Mouse (Mus musculus): ENCODE results near the gene Mgat5b.

- no peak for TF ChIP-seq NRF1 (IDR thresholded peaks at IDR 0.05; ENCODE audit: insufficient read depth, low read depth, low read length, poor library complexity, severe bottlenecking)
- no peak for TF ChIP-seq POLR2A (IDR thresholded peaks at IDR 0.05; ENCODE audit: control insufficient read depth in 1 of 2, insufficient read depth in 1 of 2, low read depth in 1 of 2, low read length in 2 of 2, poor library complexity in 1 of 2)
- no peak for TF ChIP-seq HCFC1 (IDR thresholded peaks at IDR 0.05; ENCODE audit: low read depth, low read length)
- TF ChIP-seq EP300 (IDR thresholded peaks at IDR 0.05; ENCODE audit: low read depth in 1 of 2, low read length in 2 of 2) = no peak
- TF ChIP-seq E2F4 (IDR thresholded peaks at IDR 0.05; ENCODE audit: borderline replicate concordance, low read depth, low read length) = no peak
- TF ChIP-seq TAL1 (IDR thresholded peaks at IDR 0.05; ENCODE audit: low read length) = no peak
- no peak for TF ChIP-seq MXI1 (IDR thresholded peaks at IDR 0.05; ENCODE audit: low read depth, low read length)
- no peak for TF ChIP-seq CHD2 (IDR thresholded peaks at IDR 0.05; ENCODE audit: low read length)
- no peak for TF ChIP-seq TBP (IDR thresholded peaks at IDR 0.05; ENCODE audit: low read depth, low read length)
Observed at GRCm38 (mm10) chr11:116887136-116887535, 31.5 kb upstream of the Mgat5b start.

All from MEL (cell line).